Mouse (Mus musculus) embryonic facial prominence, embryonic 14.5 days (tissue): ENCODE measurements around the gene Sirpa. TPM values are rescaled to one million over a fixed set of nuclear protein-coding genes. Genes with fewer than 3 reads are reported as not detected.

Experiments
- ATAC-seq: fragments of 200-750 bp; cut with Nextera tagmentation; 2 replicates; pipeline ENCODE4 v1.8.0; 2017; ENCODE audit warnings: low read depth, moderate number of reproducible peaks, moderate TSS enrichment
- DNase-seq: peaks from one replicate; pipeline ENCODE4 v3.0.0-alpha.2; 2015; ENCODE audit warnings: low spot score
- H3K27ac ChIP-seq: fragments of 300-500 bp; sonication (generic); replicated peaks from 2 replicates; pipeline ENCODE4 v1.5.1; 2014; ENCODE audit warnings: low read depth, mild to moderate bottlenecking, low read length, moderate library complexity
- H3K27me3 ChIP-seq: fragments of 300-500 bp; sonication (generic); replicated peaks from 2 replicates; pipeline ENCODE4 v1.6.1; 2014; ENCODE audit warnings: low read length; ENCODE audit not compliant: control insufficient read depth, insufficient read depth
- H3K36me3 ChIP-seq: fragments of 300-500 bp; sonication (generic); 2 replicates; pipeline ENCODE4 v1.6.1; 2014; ENCODE audit warnings: low read length, mixed read lengths; ENCODE audit not compliant: control insufficient read depth, insufficient read depth
- H3K4me1 ChIP-seq: fragments of 300-500 bp; sonication (generic); 2 replicates; pipeline ENCODE4 v1.6.1; 2014; ENCODE audit warnings: antibody characterized with exemption, low read length; ENCODE audit not compliant: control insufficient read depth, insufficient read depth
- H3K4me2 ChIP-seq: fragments of 300-500 bp; sonication (generic); 2 replicates; pipeline ENCODE4 v1.6.1; 2014; ENCODE audit warnings: low read depth, mild to moderate bottlenecking, low read length, moderate library complexity, mixed read lengths
- H3K4me3 ChIP-seq: fragments of 300-500 bp; sonication (generic); 2 replicates; pipeline ENCODE4 v1.5.1; 2014; ENCODE audit warnings: low read depth, mild to moderate bottlenecking, low read length
- H3K9ac ChIP-seq: fragments of 300-500 bp; sonication (generic); 2 replicates; pipeline ENCODE4 v1.6.1; 2014; ENCODE audit warnings: low read depth, mild to moderate bottlenecking, low read length, moderate library complexity, mixed read lengths
- H3K9me3 ChIP-seq: fragments of 300-500 bp; sonication (generic); 2 replicates; pipeline ENCODE4 v1.6.1; 2016; ENCODE audit warnings: low read length; ENCODE audit not compliant: control insufficient read depth
- WGBS: fragments of 180-500 bp; shearing (Covaris S2); extraction: QIAGEN DNeasy Blood & Tissue Kit; methylation state at CpG from one replicate; pipeline ENCODE4 v1.1.7; 2014; 5-methylcytosine and 5-hydroxymethylcytosine counted together
- polyA plus RNA-seq: library from polyadenylated mRNA; unstranded; fragments of >200 nt; fragmentation: Nextera tagmentation; extraction: Ambion mirVana; gene quantifications from 2 replicates; pipeline ENCODE4 v1.2.1, GENCODE M21; 2014

Sirpa gene
- polyA plus RNA-seq, 1 experiment from 2014 or later, result 39.1 TPM

- 42% methylated on average over 8 of the region's 8 CpGs for WGBS
- DNase-seq, result peak; percentile 63
- no peak overlapping the region for H3K4me2 ChIP-seq
- no peaks in the 10 kb centered on the region for H3K4me1 ChIP-seq
- H3K9ac ChIP-seq, result no peak overlapping the region
- no peaks in the 10 kb centered on the region for H3K9me3 ChIP-seq
- H3K27me3 ChIP-seq, result no peaks in the 10 kb centered on the region
- H3K4me3 ChIP-seq, result no peak overlapping the region
- ATAC-seq, result peak; percentile 60; the same call in 1 of the 2 replicates
- H3K27ac ChIP-seq, result no peak overlapping the region
- peaks cover 11% of the 10 kb centered on the region for H3K36me3 ChIP-seq
Measured at GRCm38 (mm10) chr2:129606269-129606668, 13.6 kb downstream of the Sirpa start.

GRCm38 (mm10) chr2:129606899-129607298, 14.3 kb downstream of the Sirpa start:
- 84% methylated on average over 2 of the region's 2 CpGs for WGBS
- H3K4me2 ChIP-seq, result no peak overlapping the region
- no peaks in the 10 kb centered on the region for H3K4me1 ChIP-seq
- no peak overlapping the region for H3K27ac ChIP-seq
- DNase-seq (no peak), ATAC-seq (no peak)
- no peak overlapping the region for H3K4me3 ChIP-seq
- no peaks in the 10 kb centered on the region for H3K9me3 ChIP-seq
- H3K9ac ChIP-seq, result no peak overlapping the region
- peaks cover 13% of the 10 kb centered on the region for H3K36me3 ChIP-seq
- no peaks in the 10 kb centered on the region for H3K27me3 ChIP-seq

GRCm38 (mm10) chr2:129613971-129614370, 21.3 kb downstream of the Sirpa start:
- Histone ChIP-seq H3K36me3 (peaks cover 26% of the 10 kb centered on the region), H3K4me2 (no peak overlapping the region), H3K4me3 (no peak overlapping the region), H3K9ac (no peak overlapping the region), H3K4me1 (no peaks in the 10 kb centered on the region), H3K27me3 (no peaks in the 10 kb centered on the region), H3K9me3 (no peaks in the 10 kb centered on the region), H3K27ac (no peak overlapping the region)
- 86% methylated on average over 6 of the region's 6 CpGs for WGBS
- ATAC-seq (no peak), DNase-seq (no peak)

- Histone ChIP-seq H3K4me1 (no peaks in the 10 kb centered on the region), H3K4me3 (no peak overlapping the region), H3K9me3 (no peaks in the 10 kb centered on the region), H3K27ac (no peak overlapping the region), H3K36me3 (peaks cover 26% of the 10 kb centered on the region), H3K27me3 (no peaks in the 10 kb centered on the region), H3K9ac (no peak overlapping the region), H3K4me2 (no peak overlapping the region)
- WGBS, result 87% methylated on average over 10 of the region's 10 CpGs
- ATAC-seq, result no peak
- DNase-seq, result no peak
Measured at GRCm38 (mm10) chr2:129614482-129615185, 22.0 kb downstream of the Sirpa start.

GRCm38 (mm10) chr2:129620148-129620547, 27.5 kb downstream of the Sirpa start:
- Histone ChIP-seq H3K4me2 (no peak overlapping the region), H3K4me1 (0 out of 2 replicates have a peak, but pooled peaks cover 3% of the 10 kb centered on the region), H3K27ac (no peak overlapping the region), H3K36me3 (peaks cover 13% of the 10 kb centered on the region), H3K27me3 (no peaks in the 10 kb centered on the region), H3K4me3 (no peak overlapping the region), H3K9ac (no peak overlapping the region), H3K9me3 (no peaks in the 10 kb centered on the region)
- DNase-seq (no peak), ATAC-seq (no peak)
- 82% methylated on average over 7 of the region's 7 CpGs for WGBS

- Histone ChIP-seq H3K4me2 (no peak overlapping the region), H3K9me3 (no peaks in the 10 kb centered on the region), H3K27ac (no peak overlapping the region), H3K4me3 (no peak overlapping the region), H3K27me3 (no peaks in the 10 kb centered on the region), H3K4me1 (0 out of 2 replicates have a peak, but pooled peaks cover 3% of the 10 kb centered on the region), H3K36me3 (peaks cover 9% of the 10 kb centered on the region), H3K9ac (no peak overlapping the region)
- ATAC-seq, result no peak
- 84% methylated on average over 5 of the region's 5 CpGs for WGBS
- no peak for DNase-seq
Measured at GRCm38 (mm10) chr2:129620881-129621280, 28.2 kb downstream of the Sirpa start.

- no peaks in the 10 kb centered on the region for H3K27me3 ChIP-seq
- no peak overlapping the region for H3K4me2 ChIP-seq
- H3K4me1 ChIP-seq, result 0 out of 2 replicates have a peak, but pooled peaks cover 3% of the 10 kb centered on the region
- no peak overlapping the region for H3K9ac ChIP-seq
- H3K36me3 ChIP-seq, result peaks cover 4% of the 10 kb centered on the region; the same call in 1 of the 2 replicates
- no peak overlapping the region for H3K4me3 ChIP-seq
- DNase-seq, result no peak
- H3K27ac ChIP-seq, result no peak overlapping the region
- WGBS, result 90% methylated on average over 9 of the region's 9 CpGs
- no peaks in the 10 kb centered on the region for H3K9me3 ChIP-seq
- no peak for ATAC-seq
Measured at GRCm38 (mm10) chr2:129621654-129622490, 29.2 kb downstream of the Sirpa start.

- WGBS, result 85% methylated on average over 5 of the region's 5 CpGs
- no peak for DNase-seq
- 0 out of 2 replicates have a peak, but pooled peaks cover 3% of the 10 kb centered on the region for H3K4me1 ChIP-seq
- no peak for ATAC-seq
- H3K4me2 ChIP-seq, result no peak overlapping the region
- H3K9ac ChIP-seq, result no peak overlapping the region
- H3K27me3 ChIP-seq, result no peaks in the 10 kb centered on the region
- H3K9me3 ChIP-seq, result no peaks in the 10 kb centered on the region
- no peak overlapping the region for H3K27ac ChIP-seq
- no peak overlapping the region for H3K4me3 ChIP-seq
- H3K36me3 ChIP-seq, result peaks cover 4% of the 10 kb centered on the region; the same call in 1 of the 2 replicates
Measured at GRCm38 (mm10) chr2:129622918-129623317, 30.3 kb downstream of the Sirpa start.
